28 mouse cellular contexts compared by ENCODE assay signal in genomic region chr16:87069294-87069693, GRCm38 (mm10).
DNase-seq lines count a peak whose midpoint lies in the region; ATAC-seq lines count a peak whose summit lies in the region.
"Had no signal": no experiment of that assay in that cellular context is flagged by ENCODE, and none has a peak within 500 bp of the region (broad histone marks: within the 10 kb centered on the region; RNA-seq: fewer than 3 reads in every experiment).

No protein-coding gene starts in this region.

- no peak overlapping the region for H3K4me3 ChIP-seq in kidney, embryonic 14.5 days (ENCODE audit: low read length)
- H3K4me3 ChIP-seq: forebrain, embryonic 10.5 days; heart, adult 2 months; heart, embryonic 13.5 days; hindbrain, embryonic 12.5 days; layer of hippocampus, adult 2 months; limb, embryonic 13.5 days; liver, embryonic 12.5 days; stomach, embryonic 15.5 days had no signal

- no peaks in the 10 kb centered on the region for H3K36me3 ChIP-seq in kidney, embryonic 14.5 days (ENCODE audit: control insufficient read depth, insufficient read depth, low read length)
- H3K36me3 ChIP-seq: forebrain, embryonic 10.5 days; heart, embryonic 13.5 days; hindbrain, embryonic 12.5 days; limb, embryonic 13.5 days; liver, embryonic 12.5 days; stomach, embryonic 15.5 days had no signal

- no peak overlapping the region for H3K4me2 ChIP-seq in kidney, embryonic 14.5 days (replicated peaks; ENCODE audit: low read depth, low read length)
- H3K4me2 ChIP-seq: heart, embryonic 13.5 days; hindbrain, embryonic 12.5 days; limb, embryonic 13.5 days; liver, embryonic 12.5 days; midbrain, embryonic 11.5 days; stomach, embryonic 15.5 days had no signal

- H3K27me3 ChIP-seq in kidney, embryonic 14.5 days (ENCODE audit: control insufficient read depth, insufficient read depth, low read length), result no peaks in the 10 kb centered on the region
- H3K27me3 ChIP-seq: heart, embryonic 13.5 days; hindbrain, embryonic 12.5 days; limb, embryonic 13.5 days; liver, embryonic 12.5 days; Patski; stomach, embryonic 15.5 days had no signal

- H3K27ac ChIP-seq in kidney, embryonic 14.5 days (ENCODE audit: low read depth, low read length), result no peak overlapping the region
- H3K27ac ChIP-seq: forebrain, embryonic 10.5 days; heart, adult 2 months; heart, embryonic 13.5 days; hindbrain, embryonic 12.5 days; layer of hippocampus, adult 2 months; limb, embryonic 13.5 days; liver, embryonic 12.5 days; stomach, embryonic 15.5 days had no signal

- H3K9ac ChIP-seq in kidney, embryonic 14.5 days (ENCODE audit: low read depth, low read length), result no peak overlapping the region
- H3K9ac ChIP-seq: heart, embryonic 13.5 days; hindbrain, embryonic 12.5 days; limb, embryonic 13.5 days; liver, embryonic 12.5 days; stomach, embryonic 15.5 days had no signal

- peak; percentile 76; the same call in 1 of the 2 replicates for ATAC-seq in kidney, embryonic 14.5 days (ENCODE audit: low FRiP score, low TSS enrichment)
- ATAC-seq: forebrain, embryonic 16.5 days; liver, embryonic 12.5 days; Patski had no signal

- no peak for DNase-seq in kidney, postnatal 25 days
- DNase-seq in adipocyte (ENCODE audit: low spot score), result peak; percentile 60
- DNase-seq in gastrocnemius, adult 8-10 months (ENCODE audit: low spot score in 2 of 2), result peak; percentile 20 to 60
- DNase-seq in skeletal muscle tissue, adult 2 months (ENCODE audit: low read depth, low spot score), result peak; percentile 89
- no peak for DNase-seq in right cerebral cortex, postnatal 10 days (ENCODE audit: low spot score in 2 of 2)
- DNase-seq in adrenal gland, postnatal 14 days, result no peak
- DNase-seq: adrenal gland, adult 2 months; cerebellum, adult 2 months; cerebellum, postnatal 25 days; heart, adult 2 months; heart, postnatal 14 days; kidney, adult 18-20 months; kidney, postnatal 14 days; layer of hippocampus, postnatal 36 days; lung, adult 18-20 months; lung, postnatal 10 days; thymus, postnatal 36 days had no signal

- no peaks in the 10 kb centered on the region for H3K9me3 ChIP-seq in kidney, embryonic 14.5 days (ENCODE audit: control insufficient read depth, low read length)
- H3K9me3 ChIP-seq: forebrain, embryonic 10.5 days; heart, embryonic 13.5 days; hindbrain, embryonic 12.5 days; limb, embryonic 13.5 days; liver, embryonic 12.5 days; stomach, embryonic 15.5 days had no signal

- no peaks in the 10 kb centered on the region for H3K4me1 ChIP-seq in kidney, embryonic 14.5 days (ENCODE audit: control insufficient read depth, insufficient read depth, low read length)
- H3K4me1 ChIP-seq: forebrain, embryonic 10.5 days; heart, embryonic 13.5 days; hindbrain, embryonic 12.5 days; liver, embryonic 12.5 days; stomach, embryonic 15.5 days had no signal

- WGBS in kidney, embryonic 14.5 days, result 33% methylated on average over 2 of the region's 2 CpGs

Comparison
In these comparisons a context has a peak if more than half of its experiments do, and no peak if none do; other contexts are left out.
1. DNase-seq: peak in adipocyte (single experiment), gastrocnemius, adult 8-10 months (2 of 2) and skeletal muscle tissue, adult 2 months (single experiment); none in kidney, postnatal 25 days (0 of 2), right cerebral cortex, postnatal 10 days (0 of 2) and adrenal gland, postnatal 14 days (single experiment).